Mouse (Mus musculus): ENCODE data around the gene Usp32. TPM values are rescaled to one million over a fixed set of nuclear protein-coding genes. Genes with fewer than 3 reads are reported as not detected.

Gene Usp32
- polyA plus RNA-seq, 1 experiment: 9.6 TPM

- Histone ChIP-seq H3K4me3 (ENCODE audit: insufficient read depth, low read depth, low read length) (no peak overlapping the region), H3K4me1 (ENCODE audit: control insufficient read depth, insufficient read depth, low read length) (no peaks in the 10 kb centered on the region), H3K27me3 (replicated peaks; ENCODE audit: control insufficient read depth, insufficient read depth, low read length) (no peaks in the 10 kb centered on the region), H3K36me3 (ENCODE audit: control insufficient read depth, insufficient read depth, low read length) (no peaks in the 10 kb centered on the region), H3K27ac (ENCODE audit: insufficient read depth, low read depth, low read length) (no peak overlapping the region)
- DNase-seq: no peak
- 44% methylated on average over 2 of the region's 2 CpGs for WGBS
- TF ChIP-seq POLR2A (IDR thresholded peaks at IDR 0.05; ENCODE audit: low read depth, low read length) (no peak), CTCF (conservative IDR thresholded peaks at IDR 0.05; ENCODE audit: insufficient read depth, insufficient read length, low read depth, low read length) (no peak)
Measured at GRCm38 (mm10) chr11:85157301-85157700, 17.3 kb upstream of the Usp32 start.

- Histone ChIP-seq H3K27me3 (replicated peaks; ENCODE audit: control insufficient read depth, insufficient read depth, low read length) (no peaks in the 10 kb centered on the region), H3K36me3 (ENCODE audit: control insufficient read depth, insufficient read depth, low read length) (no peaks in the 10 kb centered on the region), H3K4me3 (ENCODE audit: insufficient read depth, low read depth, low read length) (no peak overlapping the region), H3K27ac (ENCODE audit: insufficient read depth, low read depth, low read length) (no peak overlapping the region), H3K4me1 (ENCODE audit: control insufficient read depth, insufficient read depth, low read length) (no peaks in the 10 kb centered on the region)
- TF ChIP-seq POLR2A (IDR thresholded peaks at IDR 0.05; ENCODE audit: low read depth, low read length) (no peak), CTCF (conservative IDR thresholded peaks at IDR 0.05; ENCODE audit: insufficient read depth, insufficient read length, low read depth, low read length) (no peak)
- whole genome bisulfite sequencing: 90% methylated on average over 2 of the region's 2 CpGs
- no peak for DNase-seq
Measured at GRCm38 (mm10) chr11:85152256-85152930, 12.4 kb upstream of the Usp32 start.

- WGBS: 2% methylated on average over 17 of the region's 17 CpGs
- no peak for TF ChIP-seq POLR2A (IDR thresholded peaks at IDR 0.05; ENCODE audit: low read depth, low read length)
- TF ChIP-seq CTCF (conservative IDR thresholded peaks at IDR 0.05; ENCODE audit: insufficient read depth, insufficient read length, low read depth, low read length): no peak
- H3K4me3 ChIP-seq (ENCODE audit: insufficient read depth, low read depth, low read length): peak overlapping the region; percentile 94
- no peaks in the 10 kb centered on the region; the same call in 1 of the 2 replicates for H3K36me3 ChIP-seq (ENCODE audit: control insufficient read depth, insufficient read depth, low read length)
- H3K27ac ChIP-seq (ENCODE audit: insufficient read depth, low read depth, low read length): peak overlapping the region; percentile 14; the same call in 1 of the 2 replicates
- DNase-seq: peak; percentile 15
- no peaks in the 10 kb centered on the region for H3K27me3 ChIP-seq (replicated peaks; ENCODE audit: control insufficient read depth, insufficient read depth, low read length)
- H3K4me1 ChIP-seq (ENCODE audit: control insufficient read depth, insufficient read depth, low read length): peaks cover 3% of the 10 kb centered on the region; the same call in 1 of the 2 replicates
Measured at GRCm38 (mm10) chr11:85138776-85139474, 1.0 kb downstream of the Usp32 start.

- no peaks in the 10 kb centered on the region for H3K27me3 ChIP-seq (replicated peaks; ENCODE audit: control insufficient read depth, insufficient read depth, low read length)
- no peak overlapping the region for H3K27ac ChIP-seq (ENCODE audit: insufficient read depth, low read depth, low read length)
Measured at GRCm38 (mm10) chr11:85131542-85131941, 8.4 kb downstream of the Usp32 start.

GRCm38 (mm10) chr11:85128883-85129282 lies 11.1 kb downstream of the Usp32 start:
- no peak overlapping the region for H3K4me3 ChIP-seq (ENCODE audit: insufficient read depth, low read depth, low read length)
- TF ChIP-seq CTCF (conservative IDR thresholded peaks at IDR 0.05; ENCODE audit: insufficient read depth, insufficient read length, low read depth, low read length): no peak
- TF ChIP-seq POLR2A (IDR thresholded peaks at IDR 0.05; ENCODE audit: low read depth, low read length): no peak
- no peaks in the 10 kb centered on the region for H3K27me3 ChIP-seq (replicated peaks; ENCODE audit: control insufficient read depth, insufficient read depth, low read length)
- H3K36me3 ChIP-seq (ENCODE audit: control insufficient read depth, insufficient read depth, low read length): no peaks in the 10 kb centered on the region
- H3K27ac ChIP-seq (ENCODE audit: insufficient read depth, low read depth, low read length): no peak overlapping the region
- 83% methylated on average over 1 of the region's 1 CpGs for WGBS
- peaks cover 6% of the 10 kb centered on the region for H3K4me1 ChIP-seq (ENCODE audit: control insufficient read depth, insufficient read depth, low read length)
- DNase-seq: no peak

More at GRCm38 (mm10) chr11:85131542-85131941, 8.4 kb downstream of the Usp32 start:
- Histone ChIP-seq H3K4me3 (ENCODE audit: insufficient read depth, low read depth, low read length) (no peak overlapping the region), H3K4me1 (ENCODE audit: control insufficient read depth, insufficient read depth, low read length) (peaks cover 6% of the 10 kb centered on the region), H3K36me3 (ENCODE audit: control insufficient read depth, insufficient read depth, low read length) (no peaks in the 10 kb centered on the region; the same call in 1 of the 2 replicates)
- WGBS: 35% methylated on average over 2 of the region's 2 CpGs
- TF ChIP-seq CTCF (conservative IDR thresholded peaks at IDR 0.05; ENCODE audit: insufficient read depth, insufficient read length, low read depth, low read length) (no peak), POLR2A (IDR thresholded peaks at IDR 0.05; ENCODE audit: low read depth, low read length) (no peak)
- peak; percentile 28 for DNase-seq

- no peaks in the 10 kb centered on the region for H3K27me3 ChIP-seq (replicated peaks; ENCODE audit: control insufficient read depth, insufficient read depth, low read length)
- no peak overlapping the region for H3K27ac ChIP-seq (ENCODE audit: insufficient read depth, low read depth, low read length)
- H3K36me3 ChIP-seq (ENCODE audit: control insufficient read depth, insufficient read depth, low read length): no peaks in the 10 kb centered on the region
- no peaks in the 10 kb centered on the region; the same call in 1 of the 2 replicates for H3K4me1 ChIP-seq (ENCODE audit: control insufficient read depth, insufficient read depth, low read length)
- no peak overlapping the region for H3K4me3 ChIP-seq (ENCODE audit: insufficient read depth, low read depth, low read length)
- DNase-seq: no peak
- TF ChIP-seq POLR2A (IDR thresholded peaks at IDR 0.05; ENCODE audit: low read depth, low read length) (no peak), CTCF (conservative IDR thresholded peaks at IDR 0.05; ENCODE audit: insufficient read depth, insufficient read length, low read depth, low read length) (no peak)
- 51% methylated on average over 2 of the region's 2 CpGs for WGBS
Measured at GRCm38 (mm10) chr11:85126257-85127102, 13.5 kb downstream of the Usp32 start.
